Mouse (Mus musculus): ENCODE measurements at regions not wholly inside any gene's neighbourhood (a gene's known extent, or its start where the extent isn't known, plus 50 kb on each side); places are given as distances from the start of the nearest gene placed in this dataset.

DNA sequence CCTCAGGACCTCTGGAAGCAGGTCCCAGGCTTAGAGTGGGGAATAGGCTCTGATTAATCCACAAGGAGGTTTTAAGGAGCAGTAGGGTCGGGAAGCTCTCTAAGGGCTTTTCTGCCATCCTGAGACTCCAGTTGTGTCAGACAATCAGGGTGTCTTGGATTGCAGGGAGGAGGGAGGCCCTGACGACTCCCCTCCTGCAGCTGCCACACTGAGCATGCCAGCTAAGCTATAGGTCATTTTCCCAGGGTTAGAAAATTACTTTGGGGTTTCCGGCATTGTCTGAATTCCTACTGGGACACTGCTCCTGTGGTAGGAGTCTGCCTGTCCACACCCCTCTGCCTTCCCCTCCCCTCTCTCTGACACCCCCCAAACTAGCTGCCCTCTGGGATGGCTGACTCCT is 120.8 kb downstream of the Pja1 start:
- no peak for DNase-seq (ENCODE audit: extremely low read depth, low read depth)

DNA sequence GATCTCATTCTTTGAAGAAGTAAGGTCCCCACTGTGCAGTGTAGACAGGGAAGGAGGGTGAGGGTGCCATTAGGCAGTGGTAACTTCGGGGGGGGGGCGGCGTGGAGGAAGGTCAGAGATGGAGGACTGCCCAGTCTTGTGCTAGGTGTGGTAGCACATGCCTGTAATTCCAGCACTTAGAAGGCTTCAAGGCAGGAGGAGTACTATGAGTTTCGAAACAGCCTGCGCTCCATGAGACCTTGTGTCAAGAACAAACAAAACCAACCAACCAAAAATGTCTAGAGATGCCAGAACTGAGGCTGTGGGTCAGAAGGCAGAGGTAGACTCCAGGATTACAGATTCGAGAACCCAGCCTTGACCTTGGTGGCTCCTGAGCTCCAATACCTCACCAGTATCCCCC is 130.8 kb downstream of the Pja1 start:
- DNase-seq (ENCODE audit: extremely low read depth, low read depth) = no peak

DNA sequence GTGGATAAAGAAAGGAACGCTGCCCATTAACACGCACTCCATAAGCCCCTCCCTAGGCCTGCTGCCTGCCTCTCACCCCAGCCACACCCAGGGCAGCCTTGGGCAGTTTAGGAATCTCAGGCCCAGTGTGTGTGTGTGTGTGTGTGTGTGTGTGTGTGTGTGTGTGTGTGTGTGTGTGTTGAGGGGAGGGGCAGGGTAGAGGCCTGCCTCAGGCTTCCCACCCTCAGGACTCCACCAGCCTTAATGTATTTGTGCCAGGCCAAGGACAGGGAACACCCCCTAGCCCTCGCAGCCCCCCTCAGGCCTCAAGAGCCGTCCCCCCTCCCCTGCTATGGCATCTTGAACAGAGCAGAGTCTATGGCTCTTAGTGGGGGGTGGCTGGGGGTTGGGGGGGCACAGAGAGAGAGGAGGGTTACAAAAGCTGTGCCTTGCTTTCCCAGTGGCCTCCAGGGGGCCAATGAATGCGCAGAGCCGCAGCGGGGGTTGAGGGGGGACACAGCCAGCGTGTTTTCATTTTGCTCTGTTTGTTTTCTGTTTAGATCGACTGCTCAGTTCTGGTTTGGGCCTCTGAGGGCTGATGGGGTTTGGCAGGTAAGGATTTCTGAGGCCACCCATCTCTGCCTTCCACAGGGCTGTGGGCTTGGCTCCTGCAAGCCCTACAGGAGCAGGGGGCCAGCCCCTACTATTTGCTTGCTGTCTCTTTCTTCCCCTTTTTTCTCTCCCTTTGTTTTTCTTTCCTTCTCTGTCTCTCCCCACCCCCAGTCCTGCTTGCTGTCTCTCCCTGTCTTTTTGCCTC is 131.8 kb downstream of the Pja1 start:
- DNase-seq (ENCODE audit: extremely low read depth, low read depth) = no peak

DNA sequence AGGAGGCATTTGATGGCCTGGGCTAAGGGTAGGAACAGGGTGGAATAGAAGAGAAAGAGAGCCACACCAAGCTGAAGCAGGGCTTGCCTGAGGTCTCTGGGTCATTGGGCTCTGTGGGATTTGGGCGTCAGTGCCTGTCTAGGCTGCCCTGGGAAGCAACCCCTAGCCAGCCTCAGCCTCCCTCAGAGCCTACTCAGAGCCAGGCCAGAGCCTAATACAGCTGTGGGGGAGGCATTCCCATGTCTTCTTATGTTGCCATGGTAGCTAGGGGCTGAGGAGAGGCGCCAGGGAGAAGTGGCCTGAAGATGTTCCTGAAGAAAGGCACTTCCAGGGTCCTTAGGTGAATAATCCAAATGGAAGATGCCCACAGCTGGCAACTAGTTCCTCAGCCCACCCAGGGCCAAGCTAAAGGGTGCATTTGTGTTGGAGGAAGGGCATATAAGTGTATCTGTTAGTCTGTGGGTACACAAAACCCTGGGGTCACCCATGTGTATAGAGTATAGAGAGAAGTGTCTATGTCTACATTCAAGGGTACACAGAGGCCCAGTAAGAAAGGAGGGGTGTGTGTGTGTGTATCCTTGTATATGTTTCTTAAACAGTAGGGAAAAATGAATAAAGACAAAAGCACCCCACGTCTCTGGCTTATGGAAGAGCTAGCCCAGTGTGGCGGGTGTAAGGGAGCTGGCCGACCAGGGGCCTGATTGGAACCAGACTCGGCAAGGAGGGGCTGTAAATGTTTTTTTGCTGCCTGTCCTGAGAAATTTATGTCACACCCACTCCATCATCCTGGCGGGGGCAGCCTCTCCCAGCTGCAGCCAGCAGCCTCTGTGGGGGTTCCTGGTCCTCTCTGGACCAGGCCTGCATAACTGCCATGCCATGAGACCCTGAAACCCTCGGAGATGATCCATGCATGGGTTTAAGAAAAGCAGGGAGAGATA is 134.2 kb downstream of the Pja1 start:
- DNase-seq (ENCODE audit: extremely low read depth, low read depth) = no peak

DNA sequence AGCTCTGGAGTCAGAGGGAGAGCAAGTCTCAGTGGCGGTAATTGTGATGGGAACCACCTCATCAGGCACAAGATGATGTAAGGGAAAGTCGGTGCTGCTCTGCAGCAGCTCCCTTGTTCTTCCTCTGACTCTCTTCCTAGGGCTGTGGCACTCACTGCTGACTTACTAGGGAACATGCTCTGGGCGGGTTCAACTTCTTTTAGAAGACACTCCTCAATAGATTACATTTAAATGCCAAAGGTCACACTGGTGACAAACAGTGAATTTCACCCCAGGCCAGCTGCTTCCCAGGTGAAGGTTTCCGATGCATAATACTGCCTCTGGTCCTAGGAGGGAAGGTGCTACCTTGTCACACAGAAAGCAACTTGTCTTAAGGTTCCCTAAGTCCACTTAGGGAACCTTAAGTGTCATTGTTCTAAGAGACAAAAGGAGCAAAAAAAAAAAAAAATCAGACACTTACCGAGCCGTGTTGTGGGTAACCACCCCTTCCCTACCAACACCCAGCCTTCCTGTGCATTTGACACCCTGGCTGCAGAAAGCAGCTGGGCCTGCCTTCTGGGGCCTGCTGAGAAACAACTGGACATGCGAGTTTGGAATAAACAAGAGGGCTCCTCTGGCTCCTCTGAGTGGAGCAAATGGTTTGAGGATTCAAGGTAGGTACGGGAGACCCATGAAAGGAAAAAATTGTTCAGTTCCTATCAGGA is 135.0 kb downstream of the Pja1 start:
- DNase-seq (ENCODE audit: extremely low read depth, low read depth) = no peak

DNA sequence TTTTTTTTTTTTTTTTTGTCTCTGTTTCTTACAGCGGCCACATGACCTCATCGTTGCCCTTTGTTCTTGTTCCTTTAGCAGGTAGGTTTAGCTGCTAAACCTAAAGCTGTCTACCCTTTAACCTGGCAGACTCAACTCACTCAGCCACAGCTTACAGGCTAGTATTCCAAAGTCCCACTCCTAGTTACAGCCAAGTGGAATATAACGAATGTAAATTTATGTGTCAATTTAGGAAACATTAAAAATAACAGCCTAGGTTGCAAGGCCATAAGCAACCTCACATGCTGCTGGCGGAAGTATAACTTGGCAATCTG is 138.7 kb downstream of the Pja1 start:
- DNase-seq (ENCODE audit: extremely low read depth, low read depth) = no peak

DNA sequence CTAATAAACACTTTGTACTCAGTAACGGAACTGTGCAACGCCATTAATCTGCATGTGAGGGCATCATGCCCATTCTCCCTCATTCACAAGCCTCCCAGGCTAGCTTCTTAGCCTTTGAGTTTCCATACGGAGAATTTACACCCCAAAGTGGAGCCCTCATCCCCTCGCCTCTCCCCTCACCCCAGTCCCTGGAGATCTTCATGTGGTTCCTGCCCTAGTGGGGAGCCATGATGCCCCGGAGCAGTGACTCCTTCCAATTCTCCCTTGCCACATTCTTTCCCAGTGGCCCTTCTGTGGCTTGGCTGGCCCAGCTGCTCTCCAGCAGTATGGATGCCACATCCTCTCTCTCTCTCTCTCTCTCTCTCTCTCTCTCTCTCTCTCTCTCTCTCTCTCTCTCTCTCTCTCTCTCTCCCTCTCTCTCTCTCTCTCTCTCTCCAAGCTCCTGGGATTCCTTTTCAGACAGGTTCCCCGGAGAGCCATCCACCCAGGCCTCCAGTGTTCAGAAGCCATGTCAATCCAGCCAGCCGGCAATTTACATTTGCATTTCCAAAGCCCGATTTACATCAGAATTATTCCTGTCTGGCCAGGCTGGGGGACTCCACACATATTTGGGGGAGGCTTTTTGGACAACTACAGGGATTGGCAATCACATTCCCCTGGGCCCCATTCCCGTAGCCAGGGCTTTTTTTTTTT is 139.2 kb downstream of the Pja1 start:
- DNase-seq (ENCODE audit: extremely low read depth, low read depth) = no peak

DNA sequence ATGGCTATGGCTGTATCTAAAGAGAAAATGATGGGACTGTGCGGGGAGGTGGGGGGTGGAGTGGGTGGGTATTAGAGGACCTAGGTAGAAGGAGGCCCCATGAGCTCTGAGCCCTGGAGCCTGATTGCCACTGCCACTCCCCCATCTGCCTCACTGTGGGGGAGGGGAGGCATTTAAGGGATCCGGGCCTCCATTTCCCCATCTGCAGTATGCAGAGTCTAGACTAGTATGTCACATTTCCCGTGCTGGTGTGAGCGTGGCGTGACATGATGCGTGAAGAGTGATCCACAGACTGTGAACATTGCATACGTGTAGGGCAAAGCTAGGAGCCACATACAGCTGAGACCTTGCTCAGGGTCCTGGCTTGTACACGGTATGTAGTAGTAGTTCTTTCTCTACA is 140.7 kb downstream of the Pja1 start:
- DNase-seq (ENCODE audit: extremely low read depth, low read depth) = no peak

DNA sequence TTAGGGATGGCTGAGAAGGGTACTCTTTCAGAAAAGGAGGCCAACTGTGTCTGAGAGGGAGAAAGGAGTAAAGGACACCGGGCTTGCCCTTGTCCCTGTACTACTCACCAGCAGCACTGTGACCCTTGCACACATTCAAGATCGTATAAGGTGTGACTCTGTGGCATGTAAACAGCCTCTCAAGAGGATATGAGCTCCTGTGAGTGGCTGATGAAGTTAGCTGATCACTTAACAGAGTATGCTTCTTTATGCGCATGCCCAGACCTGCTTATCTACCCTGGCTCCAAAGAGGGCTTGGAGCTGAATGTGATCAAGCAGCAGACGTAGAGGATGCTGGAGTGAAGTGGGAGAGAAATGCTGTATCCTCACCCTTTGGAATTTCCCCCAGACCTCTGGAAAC is 142.5 kb downstream of the Pja1 start:
- no peak for DNase-seq (ENCODE audit: extremely low read depth, low read depth)

DNA sequence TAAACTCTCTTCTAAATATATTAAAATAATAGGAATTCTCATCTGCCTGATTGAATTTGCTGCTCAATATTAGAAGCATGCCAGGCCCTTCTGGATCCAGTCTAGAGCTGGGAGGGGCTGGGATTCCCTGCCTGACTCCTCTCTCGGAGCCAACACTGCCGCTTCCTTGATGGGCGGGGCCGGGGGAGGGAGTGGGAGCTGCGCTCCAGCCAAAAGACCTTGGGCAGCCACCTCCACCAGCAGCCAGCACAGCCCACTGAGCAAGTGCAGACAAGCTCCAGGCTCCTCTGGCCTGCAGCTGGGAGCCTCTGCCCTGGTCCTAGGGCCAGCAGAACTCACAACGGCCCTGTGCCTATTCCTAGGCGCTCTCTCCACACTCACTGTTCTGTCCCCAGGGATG is 144.9 kb downstream of the Pja1 start:
- no peak for DNase-seq (ENCODE audit: extremely low read depth, low read depth)

DNA sequence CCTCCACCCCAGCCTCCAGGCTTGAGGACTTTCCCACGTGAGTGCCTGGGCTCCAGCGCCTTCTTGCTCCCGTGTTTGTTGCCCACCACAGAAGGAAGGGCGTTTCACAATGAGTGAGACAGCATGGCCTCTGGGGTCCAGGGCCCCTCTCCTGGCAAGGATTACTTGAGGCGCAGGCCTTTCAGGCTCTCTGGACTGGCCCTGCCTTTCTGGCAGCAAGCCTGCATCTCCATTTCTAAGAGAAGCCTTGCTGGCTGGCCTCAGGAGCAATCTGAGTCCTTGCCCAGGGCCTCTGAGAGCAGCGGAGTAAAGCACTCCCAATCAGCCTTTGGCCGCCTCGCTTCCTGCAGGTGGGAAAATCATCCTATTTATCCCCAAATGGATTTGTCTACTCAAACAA is 145.6 kb downstream of the Pja1 start:
- no peak for DNase-seq (ENCODE audit: extremely low read depth, low read depth)

DNA sequence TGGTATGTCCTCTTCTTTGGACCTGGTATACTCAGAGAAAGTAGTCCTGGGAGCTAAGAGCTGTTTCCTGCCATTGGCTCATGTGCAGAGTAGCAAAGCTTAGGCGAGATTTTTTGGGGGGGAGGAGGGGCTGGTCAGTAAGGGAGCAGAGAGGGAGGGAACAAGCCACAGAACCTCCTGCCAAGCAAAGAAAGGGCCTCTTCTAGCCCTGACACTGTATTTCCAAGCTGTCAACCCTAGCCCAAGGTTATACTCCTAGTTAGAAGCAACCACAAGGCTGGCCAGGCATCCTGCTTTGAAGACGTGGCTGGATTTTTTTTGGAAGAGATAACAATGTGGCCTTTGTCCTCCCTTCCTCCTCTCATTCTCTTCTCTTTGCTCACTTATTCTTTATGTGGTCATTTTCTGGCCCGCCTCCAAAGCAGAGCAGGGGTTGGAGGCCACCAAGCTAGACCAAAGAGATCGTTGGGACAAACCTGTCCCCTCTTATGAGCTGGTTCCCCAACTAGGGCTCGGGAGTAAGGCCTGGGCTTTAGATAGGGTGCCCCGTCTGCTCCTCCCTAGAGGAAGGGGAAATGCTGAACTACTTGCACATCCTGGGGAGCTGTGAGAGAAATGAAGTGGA is 146.4 kb downstream of the Pja1 start:
- no peak for DNase-seq (ENCODE audit: extremely low read depth, low read depth)

DNA sequence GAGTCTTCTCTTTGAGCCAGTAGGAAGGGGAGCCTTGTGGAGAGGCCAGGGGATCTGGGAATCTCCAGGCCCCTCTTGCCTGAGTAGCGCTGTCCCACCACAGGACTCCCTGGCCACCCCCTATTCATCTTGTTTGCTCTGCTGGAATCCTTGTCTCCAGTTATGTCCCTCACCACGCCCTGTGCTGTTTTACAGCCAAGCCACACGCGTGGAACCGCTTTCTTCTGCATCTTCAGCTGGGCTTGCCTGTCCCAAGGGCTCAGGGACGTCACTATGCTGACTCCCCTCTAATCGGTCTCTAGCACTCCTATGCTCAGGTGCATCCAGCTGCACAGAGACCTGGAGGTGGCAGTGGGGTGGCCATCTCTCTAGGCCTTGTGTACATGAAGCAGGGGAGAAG is 151.3 kb downstream of the Pja1 start:
- DNase-seq (ENCODE audit: extremely low read depth, low read depth) = no peak

DNA sequence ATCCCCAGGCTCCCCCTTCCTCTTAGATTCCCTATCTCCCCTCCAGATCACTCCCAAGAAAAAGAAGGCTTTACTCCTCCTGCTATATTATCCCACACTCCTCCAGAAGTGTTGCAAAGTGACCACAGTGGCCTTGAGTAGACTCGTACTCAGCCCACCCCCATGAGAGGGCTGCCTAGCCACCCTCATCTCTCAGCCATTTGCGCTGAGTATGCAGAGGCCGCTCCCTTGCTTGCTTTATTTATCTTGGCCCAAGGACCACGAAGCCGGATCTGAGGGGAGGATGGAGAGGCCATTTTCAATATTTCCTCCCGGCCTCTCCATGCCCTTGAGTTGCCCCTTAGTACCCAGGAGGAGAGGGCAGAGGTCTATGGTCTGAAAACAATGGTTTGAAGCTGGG is 151.9 kb downstream of the Pja1 start:
- no peak for DNase-seq (ENCODE audit: extremely low read depth, low read depth)

DNA sequence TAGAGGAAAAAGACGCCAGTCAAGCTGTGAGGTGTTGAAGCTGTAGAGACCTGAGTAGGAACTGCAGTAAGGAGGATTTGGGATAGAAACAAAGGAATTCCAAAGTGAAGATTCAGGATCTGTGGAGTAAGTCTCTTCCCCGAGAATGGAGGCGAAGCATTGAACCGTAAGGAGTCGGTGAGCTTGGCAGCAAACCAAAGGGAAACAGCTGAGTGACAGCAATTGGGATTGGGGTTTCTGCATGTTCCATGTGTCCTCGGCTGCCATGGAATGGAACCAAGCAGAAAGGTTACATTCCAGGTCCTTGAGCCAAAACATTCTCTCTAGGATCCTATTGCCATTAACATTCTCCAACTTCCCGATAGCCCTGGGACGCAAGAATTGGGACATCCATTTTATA is 152.9 kb downstream of the Pja1 start:
- DNase-seq (ENCODE audit: extremely low read depth, low read depth) = no peak

DNA sequence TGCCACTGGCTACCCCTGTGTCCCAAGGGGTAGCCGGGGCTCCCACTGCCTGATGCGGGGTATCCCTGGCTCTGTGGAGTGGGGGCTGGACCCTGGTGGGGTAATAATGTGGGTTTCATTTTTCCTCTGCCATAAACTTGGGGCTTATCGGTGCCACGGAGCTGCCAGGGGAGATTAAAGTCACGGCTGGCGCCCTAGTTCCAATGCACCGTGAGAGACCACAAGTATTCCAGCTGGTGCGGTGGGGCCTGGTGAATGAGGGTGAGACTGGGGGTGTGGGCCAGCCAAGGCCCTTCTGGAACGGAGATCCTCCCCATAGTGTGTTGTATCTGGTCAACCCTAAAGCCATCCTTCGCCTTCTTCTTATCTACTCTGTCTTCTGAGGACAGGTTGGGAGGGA is 153.3 kb downstream of the Pja1 start:
- no peak for DNase-seq (ENCODE audit: extremely low read depth, low read depth)

DNA sequence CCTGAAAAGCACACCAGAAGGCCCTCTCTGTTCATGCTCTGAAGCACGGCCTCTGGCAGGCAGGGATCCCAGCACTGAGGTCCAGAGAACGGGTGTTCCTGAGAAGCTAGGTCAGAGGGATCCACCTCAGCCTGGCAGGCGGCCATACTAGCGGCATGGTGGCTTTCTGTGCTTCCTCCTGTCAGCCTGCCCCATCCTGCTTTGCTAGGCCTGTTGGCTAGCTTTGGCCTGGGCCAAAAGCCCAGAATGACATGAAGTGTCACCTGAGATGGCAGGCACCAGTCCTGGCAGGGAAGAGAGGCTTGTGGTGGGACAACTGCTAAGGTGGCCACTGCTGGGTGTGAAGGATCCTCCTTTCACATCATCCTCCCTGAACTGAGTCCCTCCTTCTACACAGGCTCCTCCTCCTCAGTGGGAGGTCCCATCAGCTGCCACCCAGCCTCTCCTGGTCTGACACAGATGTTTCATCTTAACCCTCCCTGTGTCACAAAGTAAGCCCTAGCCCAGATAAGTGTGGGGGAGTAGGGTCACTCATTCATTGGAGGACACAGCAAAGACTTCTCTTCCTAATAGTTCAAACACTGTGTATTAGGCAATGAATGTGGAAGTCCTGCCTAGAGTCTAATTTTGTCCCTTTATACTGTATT is 154.5 kb downstream of the Pja1 start:
- no peak for DNase-seq (ENCODE audit: extremely low read depth, low read depth)

DNA sequence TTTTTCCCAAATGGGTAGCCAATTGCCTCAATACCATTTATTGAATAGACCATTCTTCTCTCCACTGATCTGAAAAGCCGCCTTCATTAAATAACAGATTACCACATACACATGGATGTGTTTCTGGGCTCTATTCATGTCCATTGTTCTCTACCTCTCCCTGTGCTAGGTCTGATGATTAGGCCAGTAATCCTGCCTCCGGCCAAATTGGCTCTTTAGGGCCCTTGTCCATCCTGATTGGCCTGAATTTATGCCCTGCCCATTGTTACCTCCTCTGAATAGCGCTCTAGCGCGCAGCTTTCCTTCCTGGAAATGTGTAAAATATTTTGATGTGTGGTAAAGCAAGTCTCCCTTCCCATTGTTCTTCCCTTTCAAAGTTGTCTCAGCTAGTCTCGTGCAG is 163.2 kb downstream of the Efnb1 start:
- DNase-seq (ENCODE audit: extremely low read depth, low read depth) = no peak

DNA sequence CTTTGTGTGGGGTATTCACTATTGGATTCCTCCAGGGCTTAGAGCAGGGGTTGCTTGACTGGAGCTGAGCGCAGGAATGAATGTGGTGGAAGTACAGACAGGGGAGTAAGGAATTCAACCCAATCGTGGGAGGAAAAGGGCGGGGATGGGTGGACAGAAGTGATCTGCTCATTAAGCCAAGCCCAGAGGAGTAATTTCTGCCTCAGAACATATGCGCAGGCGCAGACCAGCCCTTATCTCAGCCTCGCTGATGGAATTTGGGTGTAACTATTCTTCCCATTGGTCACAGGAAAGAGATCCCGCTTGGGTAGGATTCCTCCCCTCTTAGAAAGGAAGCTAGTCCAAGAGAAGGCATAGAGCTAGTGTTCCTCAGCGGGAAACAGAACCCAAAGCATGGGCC is 158.8 kb downstream of the Efnb1 start:
- no peak for DNase-seq (ENCODE audit: extremely low read depth, low read depth)

DNA sequence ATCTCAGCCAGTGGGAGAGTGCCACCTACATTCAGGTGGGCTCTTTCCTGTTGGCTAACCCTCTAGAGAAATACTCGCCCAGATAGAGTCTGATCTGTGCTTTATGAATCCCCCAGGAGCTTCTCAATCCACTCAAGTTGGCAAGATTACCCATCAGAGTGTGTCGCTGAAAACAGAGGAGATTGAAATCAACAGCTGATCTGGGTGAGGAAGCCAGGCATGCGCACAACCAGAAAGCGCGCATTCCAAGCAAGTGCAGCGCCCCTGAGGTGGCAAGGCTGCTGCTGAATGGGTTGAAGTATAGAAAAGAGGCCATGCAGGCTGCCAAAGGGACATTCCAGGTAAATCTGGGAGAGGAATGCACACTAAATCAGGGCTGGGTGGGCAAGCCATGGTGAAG is 158.0 kb downstream of the Efnb1 start:
- no peak for DNase-seq (ENCODE audit: extremely low read depth, low read depth)

DNA sequence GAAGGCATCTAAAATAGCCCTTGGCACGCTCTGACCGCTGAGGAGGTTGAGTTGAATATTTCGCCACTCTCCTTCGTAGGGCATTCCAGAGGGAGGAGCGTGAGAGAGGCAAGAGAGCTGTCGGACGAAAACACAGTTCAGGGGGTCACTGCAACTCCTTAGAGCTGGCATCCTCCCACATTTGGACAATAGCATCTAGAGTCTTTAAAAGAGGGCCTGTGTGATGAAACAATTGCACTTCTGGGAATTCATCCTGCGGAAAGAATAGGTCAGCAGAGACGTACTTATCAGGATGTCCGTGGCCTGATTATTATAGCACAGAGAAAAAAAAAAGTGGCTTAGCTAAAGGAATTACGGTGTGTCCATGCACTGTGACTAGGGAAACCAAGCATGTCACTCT is 156.8 kb downstream of the Efnb1 start:
- no peak for DNase-seq (ENCODE audit: extremely low read depth, low read depth)

Measured in MEL-GATA-1-ER (cell line).